Mouse (Mus musculus): ENCODE data around the gene Rxra. TPM values are rescaled to one million over a fixed set of nuclear protein-coding genes. Genes with fewer than 3 reads are reported as not detected.
A peak's percentile ranks its signal among the peaks of the same experiment; 100 is the strongest.

Gene Rxra
- polyA plus RNA-seq, 1 experiment from 2014 or later, result 18.7 TPM

DNA sequence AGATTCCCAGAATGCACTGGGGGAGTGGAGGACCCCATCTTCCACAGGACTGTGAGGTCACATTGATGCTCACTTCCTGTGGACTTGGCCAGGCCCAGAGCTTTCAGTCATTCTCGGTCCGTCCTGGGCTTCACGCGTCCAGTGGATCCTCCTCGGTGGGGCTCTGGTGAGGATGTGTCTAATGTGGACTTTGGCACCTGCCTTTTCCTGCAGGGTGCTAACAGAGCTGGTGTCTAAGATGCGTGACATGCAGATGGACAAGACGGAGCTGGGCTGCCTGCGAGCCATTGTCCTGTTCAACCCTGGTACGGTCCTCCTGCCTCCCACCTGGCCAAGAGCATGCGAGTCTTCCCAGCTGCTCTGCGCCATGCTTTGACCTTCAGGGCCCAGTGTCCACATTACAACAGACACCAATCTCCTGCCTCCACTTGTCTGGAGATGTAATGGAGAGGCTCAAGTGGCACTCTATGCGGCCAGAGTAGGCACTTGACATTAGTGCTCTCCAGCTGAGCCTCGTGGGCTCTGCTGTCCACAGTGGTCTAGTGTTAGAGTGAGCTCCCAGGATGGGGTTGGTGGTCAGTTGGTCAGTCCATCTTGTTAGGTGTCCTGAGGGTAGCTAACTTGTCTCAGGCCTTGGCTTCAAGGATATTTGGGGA, 79.9 kb downstream of the Rxra start:
- no peak for ATAC-seq (ENCODE audit: insufficient number of reproducible peaks, low FRiP score, low TSS enrichment, low read depth)
- H3K36me3 ChIP-seq, result peaks cover 70% of the 10 kb centered on the region
- no peaks in the 10 kb centered on the region for H3K9me3 ChIP-seq (replicated peaks)
- H3K27me3 ChIP-seq, result no peaks in the 10 kb centered on the region
- no peak overlapping the region for H3K9ac ChIP-seq
- H3K4me2 ChIP-seq (replicated peaks), result no peak overlapping the region
- H3K4me1 ChIP-seq, result peaks cover 61% of the 10 kb centered on the region
- 88% methylated on average over 13 of the region's 13 CpGs for WGBS
- peak overlapping the region; percentile 96; the same call in 1 of the 2 replicates for H3K27ac ChIP-seq (replicated peaks)
- no peak overlapping the region for H3K4me3 ChIP-seq (replicated peaks)

DNA sequence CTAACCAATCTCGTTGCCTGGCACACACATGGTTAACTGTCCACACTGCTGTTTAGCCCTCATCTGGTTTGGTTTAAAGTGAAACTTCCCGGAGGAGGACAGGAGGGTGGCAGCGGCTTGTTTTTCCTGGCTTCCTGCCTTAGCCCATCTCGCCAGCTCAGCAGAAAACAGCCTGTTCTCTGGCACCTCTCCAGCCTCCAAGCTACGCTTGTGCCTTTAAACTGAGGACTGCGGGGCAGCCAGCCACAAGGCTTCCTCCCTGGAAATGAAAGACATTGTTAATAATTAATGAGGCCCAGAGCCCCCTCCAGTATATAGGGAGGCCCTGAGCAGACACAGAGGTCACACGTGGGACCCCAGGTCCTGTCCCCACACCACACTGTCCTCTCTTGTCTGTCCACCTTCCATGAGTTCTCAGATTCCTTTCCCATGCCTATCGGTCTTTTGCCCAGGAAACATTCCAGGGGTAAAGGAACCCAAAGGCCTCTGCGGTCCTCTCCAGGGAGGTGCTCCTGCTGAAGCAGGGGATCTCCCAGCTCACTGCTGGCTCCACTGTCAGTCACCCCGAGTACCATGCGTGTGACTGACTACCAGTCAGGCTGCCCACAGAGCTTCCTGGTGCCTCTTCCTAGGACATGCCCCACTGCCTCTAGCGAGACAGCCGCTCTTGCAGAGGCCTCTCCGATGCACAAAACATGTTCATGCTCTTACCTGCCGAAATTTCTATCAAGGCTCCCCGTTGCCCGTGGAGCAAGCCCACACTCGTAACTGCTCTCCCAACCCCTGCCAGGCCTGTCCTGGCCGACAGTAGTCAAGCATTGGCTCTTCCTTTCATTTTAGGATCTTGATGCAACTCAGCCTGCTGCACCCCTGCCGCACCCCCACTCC, 82.4 kb downstream of the Rxra start:
- Histone ChIP-seq H3K4me1 (peaks cover 83% of the 10 kb centered on the region), H3K9ac (peak overlapping the region; percentile 21), H3K4me3 (replicated peaks) (0 out of 2 replicates have a peak overlapping the region, but pooled peaks have one; percentile 1), H3K27ac (replicated peaks) (peak overlapping the region; percentile 96), H3K36me3 (peaks cover 50% of the 10 kb centered on the region), H3K9me3 (replicated peaks) (no peaks in the 10 kb centered on the region), H3K4me2 (replicated peaks) (peak overlapping the region; percentile 35), H3K27me3 (no peaks in the 10 kb centered on the region)
- ATAC-seq (ENCODE audit: insufficient number of reproducible peaks, low FRiP score, low TSS enrichment, low read depth), result peak; percentile 74
- 11% methylated on average over 20 of the region's 20 CpGs for WGBS

DNA sequence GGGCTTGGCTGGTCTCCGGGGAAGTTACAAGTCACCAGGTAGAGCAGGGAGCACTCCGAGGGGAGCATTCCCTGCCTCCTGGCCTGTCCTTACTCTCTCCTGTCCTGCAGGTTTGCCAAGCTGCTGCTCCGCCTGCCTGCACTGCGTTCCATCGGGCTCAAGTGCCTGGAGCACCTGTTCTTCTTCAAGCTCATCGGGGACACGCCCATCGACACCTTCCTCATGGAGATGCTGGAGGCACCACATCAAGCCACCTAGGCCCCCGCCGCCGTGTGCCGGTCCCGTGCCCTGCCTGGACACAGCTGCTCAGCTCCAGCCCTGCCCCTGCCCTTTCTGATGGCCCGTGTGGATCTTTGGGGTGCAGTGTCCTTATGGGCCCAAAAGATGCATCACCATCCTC, 83.2 kb downstream of the Rxra start:
- H3K36me3 ChIP-seq, result peaks cover 43% of the 10 kb centered on the region
- ATAC-seq (ENCODE audit: insufficient number of reproducible peaks, low FRiP score, low TSS enrichment, low read depth), result no peak
- H3K27ac ChIP-seq (replicated peaks), result peak overlapping the region; percentile 96
- H3K4me2 ChIP-seq (replicated peaks), result no peak overlapping the region
- no peak overlapping the region for H3K4me3 ChIP-seq (replicated peaks)
- WGBS, result 62% methylated on average over 14 of the region's 14 CpGs
- H3K9ac ChIP-seq, result no peak overlapping the region; the same call in 1 of the 2 replicates
- H3K4me1 ChIP-seq, result peaks cover 91% of the 10 kb centered on the region
- no peaks in the 10 kb centered on the region for H3K27me3 ChIP-seq
- H3K9me3 ChIP-seq (replicated peaks), result no peaks in the 10 kb centered on the region

DNA sequence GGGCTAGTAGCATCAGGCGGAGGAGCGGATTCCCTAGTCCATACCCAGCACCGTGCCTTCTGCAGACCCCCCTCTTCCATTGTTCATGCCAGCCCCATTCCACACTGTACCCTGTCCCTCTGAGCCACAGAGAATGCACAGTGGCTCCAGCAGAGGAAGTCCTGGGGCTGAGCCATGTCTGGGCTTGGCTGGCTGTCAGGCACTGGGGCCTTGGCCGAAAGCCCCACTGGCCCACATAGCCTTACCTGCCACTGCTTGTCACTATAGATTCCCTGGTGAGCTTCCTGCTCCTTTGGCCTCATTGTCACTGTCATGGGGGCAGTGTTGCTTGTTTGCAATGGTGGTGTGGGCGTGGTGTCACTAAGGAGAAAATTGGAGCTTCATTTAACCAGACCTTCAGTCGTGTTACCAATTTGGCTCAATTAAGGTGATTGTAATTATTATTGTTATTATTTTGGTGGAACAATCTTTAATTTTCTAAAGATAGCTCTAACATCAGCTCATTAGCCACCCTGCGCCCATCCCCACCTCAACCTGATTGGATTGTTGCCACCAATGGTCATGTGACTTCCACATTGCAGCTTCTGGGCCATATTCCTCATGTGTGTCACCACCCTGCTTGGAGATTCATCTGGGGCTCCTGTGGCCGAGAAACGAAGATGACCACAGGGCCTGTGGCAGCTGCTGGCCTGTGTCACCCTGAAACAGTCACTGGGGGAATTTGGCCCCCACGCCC, 85.2 kb downstream of the Rxra start:
- no peak for ATAC-seq (ENCODE audit: insufficient number of reproducible peaks, low FRiP score, low TSS enrichment, low read depth)
- Histone ChIP-seq H3K9ac (no peak overlapping the region), H3K27ac (replicated peaks) (0 out of 2 replicates have a peak overlapping the region, but pooled peaks have one; percentile 24)

DNA sequence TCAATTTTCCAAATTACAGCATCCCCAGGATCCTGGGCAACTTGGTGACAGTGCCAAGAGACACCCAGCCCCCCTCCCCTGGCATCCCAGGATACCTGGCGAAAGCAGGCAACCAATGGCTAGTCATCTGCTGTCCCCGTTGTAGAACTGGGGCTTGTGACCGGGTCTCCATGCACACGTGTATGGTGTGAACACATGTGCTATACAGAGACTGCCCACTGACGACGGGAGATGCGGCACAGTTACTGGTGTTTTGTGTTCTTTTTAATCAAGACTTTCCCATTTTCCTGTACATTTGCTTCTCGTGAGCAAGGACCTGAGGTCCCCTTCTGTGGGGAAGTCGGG, 85.7 kb downstream of the Rxra start:
- WGBS, result 61% methylated on average over 9 of the region's 9 CpGs
- Histone ChIP-seq H3K4me2 (replicated peaks) (no peak overlapping the region), H3K9ac (no peak overlapping the region), H3K27ac (replicated peaks) (peak overlapping the region; percentile 24; the same call in 1 of the 2 replicates), H3K27me3 (no peaks in the 10 kb centered on the region), H3K4me1 (peaks cover 80% of the 10 kb centered on the region), H3K4me3 (replicated peaks) (no peak overlapping the region), H3K9me3 (replicated peaks) (no peaks in the 10 kb centered on the region), H3K36me3 (peaks cover 21% of the 10 kb centered on the region)
- ATAC-seq (ENCODE audit: insufficient number of reproducible peaks, low FRiP score, low TSS enrichment, low read depth), result no peak

More for the DNA sequence above, 85.2 kb downstream of the Rxra start:
- H3K27me3 ChIP-seq, result no peaks in the 10 kb centered on the region
- 84% methylated on average over 10 of the region's 10 CpGs for WGBS
- no peak overlapping the region for H3K4me3 ChIP-seq (replicated peaks)
- no peak overlapping the region for H3K4me2 ChIP-seq (replicated peaks)
- peaks cover 23% of the 10 kb centered on the region for H3K36me3 ChIP-seq
- H3K4me1 ChIP-seq, result peaks cover 86% of the 10 kb centered on the region
- no peaks in the 10 kb centered on the region for H3K9me3 ChIP-seq (replicated peaks)

GRCm38 (mm10) chr2:27762509-27762908, 86.3 kb downstream of the Rxra start:
- no peak overlapping the region for H3K9ac ChIP-seq
- H3K4me3 ChIP-seq (replicated peaks), result no peak overlapping the region
- H3K4me2 ChIP-seq (replicated peaks), result no peak overlapping the region
- peaks cover 75% of the 10 kb centered on the region for H3K4me1 ChIP-seq
- H3K27me3 ChIP-seq, result no peaks in the 10 kb centered on the region
- H3K9me3 ChIP-seq (replicated peaks), result no peaks in the 10 kb centered on the region
- no peak for ATAC-seq (ENCODE audit: insufficient number of reproducible peaks, low FRiP score, low TSS enrichment, low read depth)
- peak overlapping the region; percentile 24 for H3K27ac ChIP-seq (replicated peaks)
- WGBS, result 31% methylated on average over 12 of the region's 12 CpGs
- H3K36me3 ChIP-seq, result peaks cover 21% of the 10 kb centered on the region

DNA sequence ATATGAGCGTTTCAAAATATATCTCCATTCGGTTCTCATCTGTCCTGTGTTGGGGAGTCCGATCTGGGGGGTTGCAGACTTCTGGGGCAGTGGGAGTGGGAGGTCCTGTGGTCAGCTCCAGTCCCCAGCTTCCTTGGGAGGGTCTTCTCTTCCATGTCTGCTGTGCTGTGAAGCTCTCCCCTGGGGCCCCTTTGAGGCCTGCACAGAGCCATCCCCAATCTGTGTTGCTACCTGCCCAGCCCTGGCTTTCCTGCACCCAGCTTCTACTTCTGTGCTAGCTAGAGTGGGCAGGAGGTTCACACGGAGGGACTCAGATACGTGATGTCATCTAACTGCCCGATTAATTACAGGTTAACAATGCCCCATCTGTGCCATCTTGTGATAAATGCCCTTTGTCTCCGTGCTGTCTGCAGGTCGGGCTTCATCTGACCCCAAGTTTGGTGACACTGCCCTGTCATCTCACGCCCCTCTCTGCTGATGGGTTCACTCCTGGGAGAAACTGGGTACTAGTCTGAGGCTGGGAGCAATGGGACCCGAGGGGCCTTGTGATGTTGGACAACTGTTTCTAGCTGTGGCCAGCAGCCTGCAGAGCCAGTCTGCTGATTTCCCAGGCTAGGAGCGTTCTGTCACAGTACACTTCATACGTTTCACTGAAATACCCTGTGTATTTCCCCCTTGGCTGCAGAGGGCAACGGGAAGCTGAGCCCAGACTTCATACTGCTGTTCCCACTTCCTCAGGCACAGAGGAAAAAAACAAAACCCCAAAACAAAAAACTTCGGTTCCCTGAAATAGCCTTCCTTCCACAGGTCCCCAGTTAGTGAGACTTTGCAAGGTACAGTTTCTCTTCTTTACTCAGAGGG, 86.9 kb downstream of the Rxra start:
- no peak overlapping the region for H3K4me2 ChIP-seq (replicated peaks)
- H3K9ac ChIP-seq, result no peak overlapping the region
- H3K9me3 ChIP-seq (replicated peaks), result no peaks in the 10 kb centered on the region
- 53% methylated on average over 14 of the region's 14 CpGs for WGBS
- peaks cover 69% of the 10 kb centered on the region for H3K4me1 ChIP-seq
- H3K27ac ChIP-seq (replicated peaks), result peak overlapping the region; percentile 58
- H3K36me3 ChIP-seq, result peaks cover 21% of the 10 kb centered on the region
- H3K4me3 ChIP-seq (replicated peaks), result no peak overlapping the region
- no peak for ATAC-seq (ENCODE audit: insufficient number of reproducible peaks, low FRiP score, low TSS enrichment, low read depth)
- H3K27me3 ChIP-seq, result no peaks in the 10 kb centered on the region

- Histone ChIP-seq H3K4me3 (replicated peaks) (no peak overlapping the region), H3K36me3 (peaks cover 21% of the 10 kb centered on the region), H3K9me3 (replicated peaks) (no peaks in the 10 kb centered on the region), H3K27ac (replicated peaks) (peak overlapping the region; percentile 58; the same call in 1 of the 2 replicates), H3K4me2 (replicated peaks) (no peak overlapping the region), H3K9ac (no peak overlapping the region), H3K27me3 (no peaks in the 10 kb centered on the region), H3K4me1 (peaks cover 60% of the 10 kb centered on the region)
- 11% methylated on average over 6 of the region's 6 CpGs for WGBS
- ATAC-seq (ENCODE audit: insufficient number of reproducible peaks, low FRiP score, low TSS enrichment, low read depth), result no peak
Observed at GRCm38 (mm10) chr2:27764256-27764936, 88.2 kb downstream of the Rxra start.

DNA sequence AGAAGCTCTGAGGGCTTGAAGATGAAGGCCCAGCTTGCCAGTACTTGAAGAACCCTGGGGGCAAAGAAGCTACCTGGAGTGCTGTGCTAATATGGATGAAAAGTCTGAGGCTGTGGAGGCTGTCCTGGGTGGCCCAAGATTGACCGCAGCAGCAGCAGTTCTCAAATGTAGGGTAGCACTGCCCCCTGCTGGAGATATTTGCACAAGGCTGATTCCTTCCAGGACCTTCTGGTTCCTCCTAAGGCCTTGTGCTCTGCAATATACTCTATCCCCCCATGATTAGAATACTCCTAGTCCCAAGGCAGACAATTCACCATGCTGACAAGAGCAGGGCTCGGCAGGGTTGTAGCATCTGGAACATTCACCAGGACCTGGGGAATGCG, 88.7 kb downstream of the Rxra start:
- Histone ChIP-seq H3K4me2 (replicated peaks) (no peak overlapping the region), H3K27me3 (no peaks in the 10 kb centered on the region), H3K4me1 (peaks cover 60% of the 10 kb centered on the region), H3K4me3 (replicated peaks) (no peak overlapping the region), H3K36me3 (peaks cover 15% of the 10 kb centered on the region; the same call in 1 of the 2 replicates), H3K9ac (no peak overlapping the region), H3K9me3 (replicated peaks) (no peaks in the 10 kb centered on the region), H3K27ac (replicated peaks) (peak overlapping the region; percentile 58; the same call in 1 of the 2 replicates)
- WGBS, result 22% methylated on average over 3 of the region's 3 CpGs
- ATAC-seq (ENCODE audit: insufficient number of reproducible peaks, low FRiP score, low TSS enrichment, low read depth), result peak; percentile 74

DNA sequence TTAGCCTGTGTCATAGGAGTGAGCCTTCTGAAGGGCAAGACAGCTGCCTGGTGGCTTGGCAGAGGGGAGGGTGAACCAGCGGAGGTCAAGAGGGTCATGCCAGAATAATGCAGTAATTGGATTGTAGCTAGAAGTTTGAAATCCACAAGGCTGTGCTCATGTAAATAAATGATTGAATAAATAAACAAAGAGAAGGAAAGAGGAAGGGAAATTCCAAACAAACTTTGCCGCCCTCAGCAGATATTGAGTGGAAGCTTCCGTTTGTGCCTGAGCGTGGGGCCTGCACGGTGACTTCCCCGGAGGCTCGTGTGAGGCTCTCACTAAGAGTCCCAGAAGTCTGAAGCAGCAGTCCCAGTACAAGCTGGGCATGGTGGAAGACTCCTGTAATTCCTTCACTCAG, 91.5 kb downstream of the Rxra start:
- no peak for ATAC-seq (ENCODE audit: insufficient number of reproducible peaks, low FRiP score, low TSS enrichment, low read depth)
- H3K4me2 ChIP-seq (replicated peaks), result no peak overlapping the region
- H3K27ac ChIP-seq (replicated peaks), result no peak overlapping the region
- no peaks in the 10 kb centered on the region for H3K9me3 ChIP-seq (replicated peaks)
- H3K4me1 ChIP-seq, result peaks cover 52% of the 10 kb centered on the region
- 47% methylated on average over 7 of the region's 7 CpGs for WGBS
- H3K27me3 ChIP-seq, result no peaks in the 10 kb centered on the region
- H3K4me3 ChIP-seq (replicated peaks), result no peak overlapping the region
- no peak overlapping the region for H3K9ac ChIP-seq
- H3K36me3 ChIP-seq, result no peaks in the 10 kb centered on the region

Measured in embryonic facial prominence, embryonic 15.5 days (tissue).